Mouse (Mus musculus): ENCODE results near the gene Cep131. TPM values are rescaled to one million over a fixed set of nuclear protein-coding genes. Genes with fewer than 3 reads are reported as not detected.
A peak's percentile ranks its signal among the peaks of the same experiment; 100 is the strongest.

The Cep131 gene
- polyA plus RNA-seq, 1 experiment from 2014 or later, result 15.3 TPM

DNA sequence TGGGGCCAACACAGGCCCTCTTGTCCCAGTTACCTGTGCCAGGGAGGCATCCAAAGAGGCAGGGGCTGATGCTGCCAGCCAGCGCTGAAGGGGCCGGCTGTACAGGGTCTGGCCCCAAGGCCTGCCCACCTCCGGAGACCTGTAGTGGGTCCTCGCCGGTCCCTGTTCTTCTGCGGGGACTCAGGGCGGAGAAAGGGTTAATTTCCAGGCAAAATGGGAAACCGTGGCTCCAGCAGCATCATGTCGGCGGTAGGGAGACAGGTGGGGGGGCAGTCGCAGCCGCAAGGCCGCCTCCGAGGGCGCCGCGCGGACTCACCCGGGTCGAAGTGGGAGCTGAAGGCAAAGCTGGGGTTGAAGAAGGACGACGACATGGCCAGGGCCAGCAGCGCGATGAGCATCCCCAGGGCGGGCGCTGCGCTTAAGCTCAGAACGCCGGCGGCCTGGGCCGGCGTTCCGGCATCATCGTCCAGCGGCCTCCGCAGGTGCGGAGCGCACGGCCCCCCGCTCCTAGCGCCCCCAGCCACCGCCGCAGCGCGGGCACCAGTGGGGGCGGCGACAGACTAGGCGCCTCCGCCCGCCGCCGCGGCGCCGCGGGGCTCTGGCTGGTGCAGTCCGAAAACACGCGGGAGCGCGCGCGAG lies 40.0 kb downstream of the Cep131 start, which contains the start of gene Aatk:
Gene Aatk (minus strand): TSS at position 615 of the 639 bp plus-strand sequence.
- H3K27ac ChIP-seq (ENCODE audit: low read length), result no peak within 1 kb of the TSS
- H3K4me3 ChIP-seq (ENCODE audit: low read length), result peak within 1 kb of the TSS; percentile 59
- H3K9ac ChIP-seq (ENCODE audit: low read length), result peak within 1 kb of the TSS; percentile 64
- H3K4me2 ChIP-seq (ENCODE audit: low read depth, low read length), result peak within 1 kb of the TSS; percentile 99
- peaks cover 29% of the 10 kb centered on the region for H3K4me1 ChIP-seq (replicated peaks; ENCODE audit: control insufficient read depth, insufficient read depth, low read length)
- H3K36me3 ChIP-seq (ENCODE audit: control insufficient read depth, insufficient read depth, low read length), result no peaks in the 10 kb centered on the region
- WGBS, result 1% methylated on average over 46 of the region's 63 CpGs
- H3K27me3 ChIP-seq (ENCODE audit: control insufficient read depth, insufficient read depth, low read depth, low read length), result peaks cover 29% of the 10 kb centered on the region
- H3K9me3 ChIP-seq (ENCODE audit: control insufficient read depth, low read length), result no peaks in the 10 kb centered on the region
- no peak for ATAC-seq (ENCODE audit: low read depth)

DNA sequence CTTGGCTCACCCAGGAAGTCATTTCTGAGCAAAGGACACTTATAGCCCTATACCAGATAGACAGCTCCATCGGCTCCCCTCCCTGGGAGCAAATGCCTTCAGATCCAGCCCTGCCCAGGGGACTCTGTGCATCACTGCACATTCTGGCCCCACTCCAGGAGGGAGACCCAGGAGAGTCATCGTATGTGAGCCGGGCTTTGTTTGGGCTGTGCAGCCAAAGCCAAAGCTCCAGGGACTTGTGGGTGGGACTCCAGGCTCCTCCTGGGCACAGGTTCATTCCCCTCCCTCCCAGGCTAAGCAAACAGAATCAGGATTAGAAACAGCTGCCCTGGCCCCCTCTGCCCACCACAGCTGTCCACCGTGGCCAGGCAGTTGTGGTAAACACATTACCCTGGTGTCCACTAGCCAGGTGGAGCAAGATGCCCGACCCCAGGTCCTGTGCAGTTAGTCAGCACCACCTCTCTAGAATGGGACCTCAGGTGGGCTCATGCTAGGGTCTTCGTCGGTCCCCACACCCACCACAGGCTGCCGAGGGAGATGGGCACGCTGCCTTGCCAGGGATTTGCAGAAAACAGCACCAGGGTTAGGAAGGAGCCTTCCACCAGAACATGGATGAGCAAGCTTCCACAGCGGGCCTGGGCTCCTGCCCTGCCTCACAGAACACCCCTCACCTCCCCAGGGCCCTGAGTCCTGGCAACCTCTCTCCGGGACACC lies 40.6 kb downstream of the Cep131 start:
- 36% methylated on average over 11 of the region's 11 CpGs for WGBS
- peaks cover 35% of the 10 kb centered on the region for H3K4me1 ChIP-seq (replicated peaks; ENCODE audit: control insufficient read depth, insufficient read depth, low read length)
- peak overlapping the region; percentile 99 for H3K4me2 ChIP-seq (ENCODE audit: low read depth, low read length)
- ATAC-seq (ENCODE audit: low read depth), result no peak
- peak overlapping the region; percentile 59 for H3K4me3 ChIP-seq (ENCODE audit: low read length)
- no peaks in the 10 kb centered on the region for H3K9me3 ChIP-seq (ENCODE audit: control insufficient read depth, low read length)
- peaks cover 29% of the 10 kb centered on the region for H3K27me3 ChIP-seq (ENCODE audit: control insufficient read depth, insufficient read depth, low read depth, low read length)
- no peaks in the 10 kb centered on the region for H3K36me3 ChIP-seq (ENCODE audit: control insufficient read depth, insufficient read depth, low read length)
- peak overlapping the region; percentile 64 for H3K9ac ChIP-seq (ENCODE audit: low read length)
- H3K27ac ChIP-seq (ENCODE audit: low read length), result no peak overlapping the region

- no peaks in the 10 kb centered on the region for H3K9me3 ChIP-seq (ENCODE audit: control insufficient read depth, low read length)
- H3K4me3 ChIP-seq (ENCODE audit: low read length), result no peak overlapping the region
- no peak overlapping the region for H3K9ac ChIP-seq (ENCODE audit: low read length)
- no peak overlapping the region for H3K4me2 ChIP-seq (ENCODE audit: low read depth, low read length)
- ATAC-seq (ENCODE audit: low read depth), result no peak
- H3K36me3 ChIP-seq (ENCODE audit: control insufficient read depth, insufficient read depth, low read length), result no peaks in the 10 kb centered on the region
- H3K27ac ChIP-seq (ENCODE audit: low read length), result no peak overlapping the region
- H3K27me3 ChIP-seq (ENCODE audit: control insufficient read depth, insufficient read depth, low read depth, low read length), result peaks cover 29% of the 10 kb centered on the region
- WGBS, result 78% methylated on average over 4 of the region's 4 CpGs
- H3K4me1 ChIP-seq (replicated peaks; ENCODE audit: control insufficient read depth, insufficient read depth, low read length), result peaks cover 41% of the 10 kb centered on the region
Measured at GRCm38 (mm10) chr11:120045341-120045740, 41.3 kb downstream of the Cep131 start.

DNA sequence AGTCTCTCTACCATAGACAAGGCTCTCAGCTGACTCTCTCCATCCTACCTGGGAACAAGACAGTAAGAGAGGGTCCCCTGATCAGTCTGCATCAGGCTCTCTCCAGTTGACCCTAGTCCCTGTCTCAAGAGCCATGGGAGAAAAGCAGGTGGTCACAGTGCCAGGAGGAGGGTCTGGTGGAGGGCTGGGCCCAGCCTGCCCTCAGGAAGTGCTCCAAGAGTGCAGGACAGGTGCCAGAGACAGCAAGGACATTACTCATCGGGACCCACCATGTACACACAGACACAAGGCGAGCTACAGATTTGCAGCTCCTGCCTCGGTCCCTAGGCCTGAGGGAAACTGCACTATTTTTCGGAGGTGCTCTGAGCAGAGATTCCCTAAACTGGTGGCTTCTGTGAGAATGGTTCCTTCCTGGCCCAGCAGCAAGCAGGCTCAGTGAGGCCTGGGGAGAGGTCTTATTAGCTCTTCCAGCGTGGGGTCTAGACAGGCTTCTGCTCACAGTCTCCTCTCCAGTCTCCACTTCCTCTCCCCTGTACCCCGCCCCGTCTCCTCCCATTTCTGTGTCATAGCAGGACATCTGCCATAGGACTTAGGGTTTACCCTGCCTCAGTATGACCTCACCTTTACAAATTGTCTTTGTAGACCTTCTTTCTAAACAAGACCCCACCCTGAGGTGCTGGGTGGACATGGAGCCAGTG lies 44.3 kb downstream of the Cep131 start:
- H3K4me2 ChIP-seq (ENCODE audit: low read depth, low read length), result 0 out of 2 replicates have a peak overlapping the region, but pooled peaks have one; percentile 16
- H3K27me3 ChIP-seq (ENCODE audit: control insufficient read depth, insufficient read depth, low read depth, low read length), result peaks cover 13% of the 10 kb centered on the region
- 63% methylated on average over 7 of the region's 7 CpGs for WGBS
- H3K9me3 ChIP-seq (ENCODE audit: control insufficient read depth, low read length), result no peaks in the 10 kb centered on the region
- 0 out of 2 replicates have a peak overlapping the region, but pooled peaks have one; percentile 15 for H3K9ac ChIP-seq (ENCODE audit: low read length)
- H3K4me3 ChIP-seq (ENCODE audit: low read length), result no peak overlapping the region
- peaks cover 44% of the 10 kb centered on the region for H3K4me1 ChIP-seq (replicated peaks; ENCODE audit: control insufficient read depth, insufficient read depth, low read length)
- no peaks in the 10 kb centered on the region for H3K36me3 ChIP-seq (ENCODE audit: control insufficient read depth, insufficient read depth, low read length)
- ATAC-seq (ENCODE audit: low read depth), result no peak
- H3K27ac ChIP-seq (ENCODE audit: low read length), result peak overlapping the region; percentile 89

DNA sequence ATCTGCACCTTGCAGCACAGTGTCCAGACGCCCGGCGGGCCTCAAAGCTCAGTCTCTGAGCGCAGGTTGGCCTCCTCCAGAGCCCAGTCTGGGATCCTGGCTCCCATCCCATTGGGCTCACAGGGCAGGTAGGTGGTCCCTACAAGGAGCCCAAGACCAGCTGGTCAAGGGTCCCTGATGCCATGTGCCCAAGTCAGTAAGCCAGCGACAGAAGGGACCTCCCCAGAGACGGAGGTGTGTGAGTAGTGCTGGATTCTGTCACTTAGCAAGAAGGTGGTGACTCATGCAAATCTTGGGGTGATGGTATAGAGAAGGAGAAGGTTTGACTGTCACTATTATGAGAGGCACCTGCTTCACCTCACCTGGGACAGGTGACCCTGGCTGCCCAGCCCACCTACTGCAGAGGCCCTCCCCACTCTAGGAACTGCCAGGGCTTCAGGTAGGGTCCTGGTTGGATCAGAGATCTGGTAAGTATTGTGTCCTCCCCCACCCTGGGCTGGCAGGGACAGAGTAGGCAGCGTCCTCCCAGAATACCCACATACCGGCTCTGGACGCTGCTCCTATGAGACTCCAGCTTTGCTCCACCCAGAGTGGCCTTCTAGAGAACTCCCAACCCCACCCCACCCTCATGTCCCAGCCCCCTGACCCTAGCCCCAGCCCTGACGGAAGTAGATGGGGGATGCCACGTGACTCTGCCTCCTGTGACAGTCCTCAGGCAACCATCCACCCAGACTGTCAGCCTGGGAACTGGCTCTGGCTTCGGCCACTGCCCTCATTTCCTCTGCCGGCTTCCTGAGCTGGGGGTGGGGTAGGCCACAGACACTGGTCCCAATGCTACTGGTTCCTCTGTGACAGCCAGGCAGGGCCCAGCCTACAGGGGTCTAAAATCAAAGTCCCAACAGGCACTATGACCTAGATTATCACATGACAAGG lies 45.2 kb downstream of the Cep131 start:
- Histone ChIP-seq H3K4me2 (ENCODE audit: low read depth, low read length) (peak overlapping the region; percentile 20; the same call in 1 of the 2 replicates), H3K4me3 (ENCODE audit: low read length) (no peak overlapping the region)
- peak; percentile 78 for ATAC-seq (ENCODE audit: low read depth)

GRCm38 (mm10) chr11:120040440-120040839 lies 46.2 kb downstream of the Cep131 start:
- no peak overlapping the region for H3K4me2 ChIP-seq (ENCODE audit: low read depth, low read length)
- no peaks in the 10 kb centered on the region for H3K27me3 ChIP-seq (ENCODE audit: control insufficient read depth, insufficient read depth, low read depth, low read length)
- peaks cover 36% of the 10 kb centered on the region for H3K4me1 ChIP-seq (replicated peaks; ENCODE audit: control insufficient read depth, insufficient read depth, low read length)
- H3K9me3 ChIP-seq (ENCODE audit: control insufficient read depth, low read length), result no peaks in the 10 kb centered on the region
- peak; percentile 26; the same call in 1 of the 2 replicates for ATAC-seq (ENCODE audit: low read depth)
- no peak overlapping the region for H3K9ac ChIP-seq (ENCODE audit: low read length)
- WGBS, result 46% methylated on average over 8 of the region's 8 CpGs
- no peaks in the 10 kb centered on the region for H3K36me3 ChIP-seq (ENCODE audit: control insufficient read depth, insufficient read depth, low read length)
- peak overlapping the region; percentile 86 for H3K27ac ChIP-seq (ENCODE audit: low read length)
- H3K4me3 ChIP-seq (ENCODE audit: low read length), result no peak overlapping the region

More for the DNA sequence above, 45.2 kb downstream of the Cep131 start:
- peaks cover 5% of the 10 kb centered on the region for H3K27me3 ChIP-seq (ENCODE audit: control insufficient read depth, insufficient read depth, low read depth, low read length)
- H3K9me3 ChIP-seq (ENCODE audit: control insufficient read depth, low read length), result no peaks in the 10 kb centered on the region
- peak overlapping the region; percentile 89 for H3K27ac ChIP-seq (ENCODE audit: low read length)
- H3K4me1 ChIP-seq (replicated peaks; ENCODE audit: control insufficient read depth, insufficient read depth, low read length), result peaks cover 40% of the 10 kb centered on the region
- no peaks in the 10 kb centered on the region for H3K36me3 ChIP-seq (ENCODE audit: control insufficient read depth, insufficient read depth, low read length)
- peak overlapping the region; percentile 28; the same call in 1 of the 2 replicates for H3K9ac ChIP-seq (ENCODE audit: low read length)
- 50% methylated on average over 13 of the region's 13 CpGs for WGBS

DNA sequence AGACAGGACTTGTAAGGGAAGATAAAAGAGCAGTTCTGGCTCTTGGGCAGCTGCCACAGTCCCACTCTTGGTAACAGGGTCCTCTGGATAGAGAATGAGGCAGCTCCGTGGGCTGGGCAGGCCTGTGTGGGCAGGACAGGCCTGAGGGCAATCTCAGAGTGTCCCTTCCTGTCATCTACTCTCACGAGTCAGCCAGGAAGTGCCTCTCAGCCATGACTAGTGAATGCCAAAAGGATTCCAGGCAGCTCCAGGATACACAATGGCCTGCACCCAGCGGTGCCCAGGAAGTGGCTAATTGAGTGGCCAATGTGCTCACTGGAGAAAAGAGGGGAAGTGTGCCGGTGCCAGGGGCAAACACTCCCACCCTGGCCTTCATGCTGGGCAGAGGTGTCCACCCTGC lies 47.0 kb downstream of the Cep131 start:
- Histone ChIP-seq H3K4me1 (replicated peaks; ENCODE audit: control insufficient read depth, insufficient read depth, low read length) (peaks cover 36% of the 10 kb centered on the region), H3K27me3 (ENCODE audit: control insufficient read depth, insufficient read depth, low read depth, low read length) (no peaks in the 10 kb centered on the region), H3K27ac (ENCODE audit: low read length) (peak overlapping the region; percentile 86), H3K4me3 (ENCODE audit: low read length) (no peak overlapping the region), H3K9me3 (ENCODE audit: control insufficient read depth, low read length) (no peaks in the 10 kb centered on the region), H3K4me2 (ENCODE audit: low read depth, low read length) (no peak overlapping the region), H3K36me3 (ENCODE audit: control insufficient read depth, insufficient read depth, low read length) (no peaks in the 10 kb centered on the region), H3K9ac (ENCODE audit: low read length) (peak overlapping the region; percentile 3)
- WGBS, result 18% methylated on average over 4 of the region's 4 CpGs
- ATAC-seq (ENCODE audit: low read depth), result peak; percentile 35

GRCm38 (mm10) chr11:120034762-120035161 lies 51.9 kb downstream of the Cep131 start:
- ATAC-seq (ENCODE audit: low read depth), result no peak
- H3K36me3 ChIP-seq (ENCODE audit: control insufficient read depth, insufficient read depth, low read length), result no peaks in the 10 kb centered on the region
- 59% methylated on average over 5 of the region's 5 CpGs for WGBS
- no peak overlapping the region for H3K9ac ChIP-seq (ENCODE audit: low read length)
- no peak overlapping the region for H3K4me3 ChIP-seq (ENCODE audit: low read length)
- peaks cover 12% of the 10 kb centered on the region for H3K4me1 ChIP-seq (replicated peaks; ENCODE audit: control insufficient read depth, insufficient read depth, low read length)
- H3K4me2 ChIP-seq (ENCODE audit: low read depth, low read length), result no peak overlapping the region
- no peaks in the 10 kb centered on the region for H3K27me3 ChIP-seq (ENCODE audit: control insufficient read depth, insufficient read depth, low read depth, low read length)
- H3K9me3 ChIP-seq (ENCODE audit: control insufficient read depth, low read length), result no peaks in the 10 kb centered on the region
- H3K27ac ChIP-seq (ENCODE audit: low read length), result no peak overlapping the region

Data from lung, embryonic 16.5 days (tissue).